ENCODE assay signal across 14 mouse cellular contexts in the genomic region with DNA sequence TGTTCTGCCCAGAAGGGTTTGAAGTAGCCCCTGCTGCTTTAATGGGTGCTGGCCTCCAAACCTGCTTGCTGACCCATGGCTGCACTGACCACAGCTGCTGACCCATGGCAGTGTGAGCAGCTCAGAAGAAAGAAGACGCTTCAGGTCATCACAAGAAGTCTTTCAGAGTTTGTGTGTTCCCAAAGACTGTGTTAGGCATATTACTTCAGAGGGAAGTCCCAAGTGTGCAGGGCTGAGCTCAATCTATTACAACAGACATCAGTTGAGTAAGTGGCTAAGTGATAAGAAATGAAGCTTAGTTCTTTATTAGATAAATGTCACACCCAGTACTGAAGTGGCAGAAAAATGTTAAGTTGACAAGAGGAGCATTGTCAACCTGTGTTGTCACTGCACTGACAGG.
DNase-seq lines count a peak whose midpoint lies in the region; ATAC-seq and TF ChIP-seq lines count a peak whose summit lies in the region.
"Had no signal": no experiment of that assay in that cellular context is flagged by ENCODE, and none has a peak within 500 bp of the region (broad histone marks: within the 10 kb centered on the region; RNA-seq: fewer than 3 reads in every experiment).

No protein-coding gene starts in this region.

- TF ChIP-seq RAD21 in MEL (IDR thresholded peaks at IDR 0.05; ENCODE audit: low read depth, low read length): no peak

- no peak overlapping the region for H3K27ac ChIP-seq in intestine, embryonic 14.5 days (ENCODE audit: low read depth)
- no peak overlapping the region for H3K27ac ChIP-seq in intestine, embryonic 15.5 days
- H3K27ac ChIP-seq in MEL (ENCODE audit: control insufficient read depth, low read depth, low read length): peak overlapping the region; percentile 65
- peak overlapping the region; percentile 85 for H3K27ac ChIP-seq in forebrain, embryonic 13.5 days
- H3K27ac ChIP-seq in lung, postnatal 0 days (ENCODE audit: low read length): no peak overlapping the region
- H3K27ac ChIP-seq: kidney, postnatal 0 days; limb, embryonic 10.5 days had no signal

- peaks cover 13% of the 10 kb centered on the region; the same call in 1 of the 2 replicates for H3K4me1 ChIP-seq in intestine, embryonic 14.5 days (replicated peaks; ENCODE audit: control insufficient read depth, insufficient read depth, low read length)
- H3K4me1 ChIP-seq in intestine, embryonic 15.5 days (replicated peaks): peaks cover 25% of the 10 kb centered on the region
- peaks cover 28 to 37% of the 10 kb centered on the region in 2 experiments for H3K4me1 ChIP-seq in MEL (ENCODE audit: control insufficient read depth in 1 of 2, insufficient read depth in 2 of 2, low read length in 2 of 2)
- peaks cover 54% of the 10 kb centered on the region for H3K4me1 ChIP-seq in forebrain, embryonic 13.5 days
- no peaks in the 10 kb centered on the region for H3K4me1 ChIP-seq in lung, adult 2 months (ENCODE audit: control insufficient read depth, insufficient read depth, low read length)
- H3K4me1 ChIP-seq in lung, postnatal 0 days (ENCODE audit: insufficient read depth, low read depth, low read length): no peaks in the 10 kb centered on the region

- H3K9ac ChIP-seq in intestine, embryonic 14.5 days (ENCODE audit: low read length): no peak overlapping the region
- H3K9ac ChIP-seq in intestine, embryonic 15.5 days: no peak overlapping the region
- H3K9ac ChIP-seq in MEL (ENCODE audit: control insufficient read depth, low read depth, low read length, poor library complexity, severe bottlenecking): no peak overlapping the region
- no peak overlapping the region for H3K9ac ChIP-seq in forebrain, embryonic 13.5 days
- H3K9ac ChIP-seq in lung, postnatal 0 days (replicated peaks; ENCODE audit: low read depth): no peak overlapping the region

- H3K27me3 ChIP-seq in intestine, embryonic 14.5 days (replicated peaks; ENCODE audit: control insufficient read depth, insufficient read depth, low read length): no peaks in the 10 kb centered on the region
- no peaks in the 10 kb centered on the region for H3K27me3 ChIP-seq in intestine, embryonic 15.5 days (replicated peaks)
- no peaks in the 10 kb centered on the region for H3K27me3 ChIP-seq in MEL (ENCODE audit: control insufficient read depth in 1 of 2, insufficient read depth in 2 of 2, low read length in 2 of 2)
- no peaks in the 10 kb centered on the region for H3K27me3 ChIP-seq in forebrain, embryonic 13.5 days
- H3K27me3 ChIP-seq in lung, postnatal 0 days (replicated peaks; ENCODE audit: insufficient read depth, low read length): no peaks in the 10 kb centered on the region

- no peak for TF ChIP-seq CTCF in MEL (IDR thresholded peaks at IDR 0.05 in 2 of 3, conservative IDR thresholded peaks at IDR 0.05 in 1 of 3; ENCODE audit: control insufficient read depth in 1 of 3, insufficient read depth in 1 of 3, low read depth in 2 of 3, low read length in 3 of 3, poor library complexity in 1 of 3, severe bottlenecking in 1 of 3)
- no peak for TF ChIP-seq CTCF in lung, adult 2 months (IDR thresholded peaks at IDR 0.05; ENCODE audit: insufficient read depth, low read length)
- TF ChIP-seq CTCF in lung, postnatal 0 days (IDR thresholded peaks at IDR 0.05): no peak

- no peak for ATAC-seq in intestine, embryonic 14.5 days (replicated peaks; ENCODE audit: low FRiP score, low TSS enrichment, low read depth)
- ATAC-seq in intestine, embryonic 15.5 days: no peak
- ATAC-seq in forebrain, embryonic 13.5 days: no peak
- peak; percentile 72 for ATAC-seq in megakaryocyte progenitor cell, adult 5-6 weeks (replicated peaks; ENCODE audit: poor library complexity)
- ATAC-seq in lung, postnatal 0 days: no peak

- H3K4me3 ChIP-seq in intestine, embryonic 14.5 days (ENCODE audit: low read depth, low read length): no peak overlapping the region
- H3K4me3 ChIP-seq in intestine, embryonic 15.5 days (replicated peaks): no peak overlapping the region
- H3K4me3 ChIP-seq in MEL (ENCODE audit: control insufficient read depth in 1 of 2, insufficient read depth in 1 of 2, low read depth in 2 of 2, low read length in 2 of 2): no peak overlapping the region
- no peak overlapping the region for H3K4me3 ChIP-seq in forebrain, embryonic 13.5 days
- no peak overlapping the region for H3K4me3 ChIP-seq in lung, adult 2 months (replicated peaks; ENCODE audit: extremely low read depth, low read depth, low read length)
- no peak overlapping the region for H3K4me3 ChIP-seq in lung, postnatal 0 days (ENCODE audit: low read depth, low read length)
- H3K4me3 ChIP-seq: limb, embryonic 10.5 days had no signal

- no peak overlapping the region for H3K4me2 ChIP-seq in intestine, embryonic 14.5 days (ENCODE audit: low read length)
- H3K4me2 ChIP-seq in intestine, embryonic 15.5 days (replicated peaks): no peak overlapping the region
- H3K4me2 ChIP-seq in forebrain, embryonic 13.5 days: no peak overlapping the region
- no peak overlapping the region for H3K4me2 ChIP-seq in lung, postnatal 0 days (replicated peaks; ENCODE audit: low read depth, low read length)

- H3K9me3 ChIP-seq in intestine, embryonic 14.5 days (ENCODE audit: control insufficient read depth, low read length): no peaks in the 10 kb centered on the region
- no peaks in the 10 kb centered on the region for H3K9me3 ChIP-seq in intestine, embryonic 15.5 days
- no peaks in the 10 kb centered on the region for H3K9me3 ChIP-seq in MEL (replicated peaks; ENCODE audit: insufficient read depth, low read length)
- H3K9me3 ChIP-seq in forebrain, embryonic 13.5 days (replicated peaks): no peaks in the 10 kb centered on the region
- no peaks in the 10 kb centered on the region for H3K9me3 ChIP-seq in lung, postnatal 0 days (ENCODE audit: low read length)
- H3K9me3 ChIP-seq: limb, embryonic 10.5 days had no signal

- peak; percentile 34 for DNase-seq in intestine, embryonic 14.5 days (ENCODE audit: low spot score)
- peak; percentile 71 for DNase-seq in MEL (ENCODE audit: low read depth, low spot score)
- no peak for DNase-seq in urinary bladder, postnatal 14 days (ENCODE audit: low spot score)
- no peak for DNase-seq in lung, adult 2 months
- no peak for DNase-seq in lung, postnatal 0 days (ENCODE audit: low spot score)
- DNase-seq: cerebellum, postnatal 25 days; heart, adult 18-20 months; lung, postnatal 10 days; spleen, adult 18-20 months had no signal

- TF ChIP-seq POLR2A in MEL (IDR thresholded peaks at IDR 0.05; ENCODE audit: control insufficient read depth in 1 of 2, insufficient read depth in 1 of 2, low read depth in 1 of 2, low read length in 2 of 2, poor library complexity in 1 of 2): no peak
- TF ChIP-seq POLR2A in lung, adult 2 months (IDR thresholded peaks at IDR 0.05; ENCODE audit: borderline replicate concordance, extremely low read depth, low read depth, low read length): no peak

- peak; percentile 92 to 93 for TF ChIP-seq EP300 in MEL (IDR thresholded peaks at IDR 0.05; ENCODE audit: low read depth in 1 of 2, low read length in 2 of 2)
- no peak for TF ChIP-seq EP300 in lung, postnatal 0 days (IDR thresholded peaks at IDR 0.05)

- WGBS in intestine, embryonic 14.5 days: 73% methylated on average over 1 of the region's 1 CpGs
- WGBS in intestine, embryonic 15.5 days: 67% methylated on average over 1 of the region's 1 CpGs
- WGBS in forebrain, embryonic 13.5 days: 43% methylated on average over 1 of the region's 1 CpGs
- 67% methylated on average over 1 of the region's 1 CpGs for WGBS in lung, adult 2 months
- WGBS in lung, postnatal 0 days: 63% methylated on average over 1 of the region's 1 CpGs

- no peaks in the 10 kb centered on the region for H3K79me2 ChIP-seq in MEL (ENCODE audit: control insufficient read depth, insufficient read depth, low read length, poor library complexity)

- no peaks in the 10 kb centered on the region for H3K36me3 ChIP-seq in intestine, embryonic 14.5 days (ENCODE audit: control insufficient read depth, insufficient read depth, low read length)
- no peaks in the 10 kb centered on the region for H3K36me3 ChIP-seq in intestine, embryonic 15.5 days
- H3K36me3 ChIP-seq in MEL (ENCODE audit: control insufficient read depth in 1 of 2, insufficient read depth in 2 of 2, low read length in 2 of 2): peaks cover 0 to 43% of the 10 kb centered on the region in 2 experiments; a peak in 2 of 4 replicates
- H3K36me3 ChIP-seq in forebrain, embryonic 13.5 days (ENCODE audit: poor library complexity, severe bottlenecking): peaks cover 4% of the 10 kb centered on the region
- no peaks in the 10 kb centered on the region for H3K36me3 ChIP-seq in lung, postnatal 0 days (ENCODE audit: insufficient read depth, low read length)

TF ChIP-seq in MEL, 35 proteins besides CTCF, POLR2A, EP300 and RAD21:
- TF ChIP-seq SIN3A (IDR thresholded peaks at IDR 0.05; ENCODE audit: low read length): peak; percentile 55; the same call in 1 of the 2 replicates
- TF ChIP-seq JUND (IDR thresholded peaks at IDR 0.05; ENCODE audit: low read depth, low read length): no peak
- no peak for TF ChIP-seq GABPA (IDR thresholded peaks at IDR 0.05; ENCODE audit: low read depth, low read length)
- TF ChIP-seq BHLHE40 (IDR thresholded peaks at IDR 0.05; ENCODE audit: borderline replicate concordance, low read depth, low read length): peak; percentile 65; the same call in 1 of the 2 replicates
- TF ChIP-seq POLR2AphosphoS5 (IDR thresholded peaks at IDR 0.05; ENCODE audit: borderline replicate concordance, low read depth, low read length): no peak
- peak; percentile 33; the same call in 1 of the 2 replicates for TF ChIP-seq MYC (IDR thresholded peaks at IDR 0.05; ENCODE audit: low read depth, low read length)
- peak; percentile 84 for TF ChIP-seq RCOR1 (IDR thresholded peaks at IDR 0.05; ENCODE audit: low read depth, low read length)
- TF ChIP-seq MXI1 (IDR thresholded peaks at IDR 0.05; ENCODE audit: low read depth, low read length): 0 out of 2 replicates have a peak, but pooled peaks have one; percentile 32
- no peak for TF ChIP-seq MAZ (IDR thresholded peaks at IDR 0.05; ENCODE audit: low read depth, low read length)
- peak; percentile 55; the same call in 1 of the 2 replicates for TF ChIP-seq MYB (IDR thresholded peaks at IDR 0.05; ENCODE audit: low read depth, low read length)
- TF ChIP-seq HCFC1 (IDR thresholded peaks at IDR 0.05; ENCODE audit: low read depth, low read length): no peak
- TF ChIP-seq MAX (IDR thresholded peaks at IDR 0.05; ENCODE audit: low read length): 0 out of 2 replicates have a peak, but pooled peaks have one; percentile 26
- peak; percentile 78 for TF ChIP-seq ETS1 (IDR thresholded peaks at IDR 0.05; ENCODE audit: low read depth, low read length)
- TF ChIP-seq TAL1 (IDR thresholded peaks at IDR 0.05; ENCODE audit: low read length): peak; percentile 66
- no peak for TF ChIP-seq TBP (IDR thresholded peaks at IDR 0.05; ENCODE audit: low read depth, low read length)
- peak; percentile 95 for TF ChIP-seq GATA1 (IDR thresholded peaks at IDR 0.05; ENCODE audit: low read depth, low read length)
- TF ChIP-seq TCF12 (IDR thresholded peaks at IDR 0.05; ENCODE audit: low read depth, low read length): peak; percentile 92
- no peak for TF ChIP-seq CHD2 (IDR thresholded peaks at IDR 0.05; ENCODE audit: low read length)

Comparison
In these comparisons a context has a peak if more than half of its experiments do, and no peak if none do; other contexts are left out.
1. DNase-seq: peak in intestine, embryonic 14.5 days (single experiment) and MEL (single experiment); none in urinary bladder, postnatal 14 days (single experiment), lung, adult 2 months (single experiment) and lung, postnatal 0 days (single experiment).
2. H3K27ac ChIP-seq: peak in MEL (single experiment) and forebrain, embryonic 13.5 days (single experiment); none in intestine, embryonic 14.5 days (single experiment), intestine, embryonic 15.5 days (single experiment) and lung, postnatal 0 days (single experiment).